Mouse (Mus musculus) forebrain, embryonic 13.5 days (tissue): ENCODE data around the gene Pacsin2. TPM values are rescaled to one million over a fixed set of nuclear protein-coding genes. Genes with fewer than 3 reads are reported as not detected.
"Not testable (repeated sequence)": the region's sequence is repeated elsewhere in the genome, so short reads cannot be mapped to it uniquely, and the experiment has no call there.

Experiments used
- ATAC-seq: fragments of 200-750 bp; cut with Nextera tagmentation; 2 replicates; pipeline ENCODE4 v1.8.0; 2017
- H3K27ac ChIP-seq: fragments of 300-500 bp; sonication (generic); 2 replicates; pipeline ENCODE4 v1.5.1; 2015; ENCODE audit warnings: inconsistent platforms, mild to moderate bottlenecking, moderate library complexity
- H3K27me3 ChIP-seq: fragments of 300-500 bp; sonication (generic); 2 replicates; pipeline ENCODE4 v1.6.1; 2015; ENCODE audit warnings: mild to moderate bottlenecking, inconsistent platforms
- H3K36me3 ChIP-seq: fragments of 300-500 bp; sonication (generic); 2 replicates; pipeline ENCODE4 v1.6.1; 2015; ENCODE audit warnings: mild to moderate bottlenecking, inconsistent platforms; ENCODE audit not compliant: poor library complexity, severe bottlenecking
- H3K4me1 ChIP-seq: fragments of 300-500 bp; sonication (generic); 2 replicates; pipeline ENCODE4 v1.6.1; 2015; ENCODE audit warnings: inconsistent platforms
- H3K4me2 ChIP-seq: fragments of 300-500 bp; sonication (generic); 2 replicates; pipeline ENCODE4 v1.6.1; 2015; ENCODE audit warnings: inconsistent platforms, mild to moderate bottlenecking, moderate library complexity
- H3K4me3 ChIP-seq: fragments of 300-500 bp; sonication (generic); 2 replicates; pipeline ENCODE4 v1.5.1; 2015; ENCODE audit warnings: mild to moderate bottlenecking, inconsistent platforms
- H3K9ac ChIP-seq: fragments of 300-500 bp; sonication (generic); 2 replicates; pipeline ENCODE4 v1.6.1; 2015; ENCODE audit warnings: mild to moderate bottlenecking, inconsistent platforms
- H3K9me3 ChIP-seq: fragments of 300-500 bp; sonication (generic); replicated peaks from 2 replicates; pipeline ENCODE4 v1.6.1; 2016; ENCODE audit warnings: inconsistent platforms
- WGBS: fragments of 180-500 bp; shearing (Covaris S2); methylation state at CpG from one replicate; pipeline ENCODE4 v1.1.7; 2015; 5-methylcytosine and 5-hydroxymethylcytosine counted together
- polyA plus RNA-seq: library from polyadenylated mRNA; unstranded; fragments of >200 nt; fragmentation: Nextera tagmentation; extraction: Ambion mirVana; gene quantifications from 2 replicates; pipeline ENCODE4 v1.2.1, GENCODE M21; 2015

The Pacsin2 gene
- polyA plus RNA-seq, 1 experiment from 2014 or later, result 26.0 TPM

DNA sequence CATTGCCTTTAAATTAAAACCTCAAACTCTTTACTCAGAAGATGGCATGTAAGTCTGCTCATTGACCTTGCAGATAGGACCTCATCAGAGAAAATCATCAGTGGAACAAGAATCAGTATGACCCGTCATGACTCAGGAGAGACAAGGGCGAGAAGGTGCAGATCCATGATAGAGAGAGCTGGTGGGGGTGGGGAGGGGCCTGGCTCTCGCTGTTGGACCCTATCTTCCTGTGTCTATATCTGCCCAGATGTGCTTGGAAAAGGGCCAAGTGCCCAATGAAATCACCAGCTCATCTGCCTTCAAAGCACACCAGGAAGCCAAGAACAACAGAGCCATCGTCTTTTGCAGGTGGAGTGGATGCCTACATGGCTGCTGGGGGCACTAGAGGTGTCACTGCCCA lies 87.3 kb downstream of the Pacsin2 start:
- Histone ChIP-seq H3K4me3 (no peak overlapping the region), H3K9me3 (no peaks in the 10 kb centered on the region), H3K9ac (no peak overlapping the region), H3K36me3 (peaks cover 10% of the 10 kb centered on the region; the same call in 1 of the 2 replicates), H3K27ac (no peak overlapping the region), H3K4me2 (no peak overlapping the region), H3K27me3 (no peaks in the 10 kb centered on the region), H3K4me1 (no peaks in the 10 kb centered on the region)
- ATAC-seq, result no peak
- WGBS, result 90% methylated on average over 4 of the region's 4 CpGs

DNA sequence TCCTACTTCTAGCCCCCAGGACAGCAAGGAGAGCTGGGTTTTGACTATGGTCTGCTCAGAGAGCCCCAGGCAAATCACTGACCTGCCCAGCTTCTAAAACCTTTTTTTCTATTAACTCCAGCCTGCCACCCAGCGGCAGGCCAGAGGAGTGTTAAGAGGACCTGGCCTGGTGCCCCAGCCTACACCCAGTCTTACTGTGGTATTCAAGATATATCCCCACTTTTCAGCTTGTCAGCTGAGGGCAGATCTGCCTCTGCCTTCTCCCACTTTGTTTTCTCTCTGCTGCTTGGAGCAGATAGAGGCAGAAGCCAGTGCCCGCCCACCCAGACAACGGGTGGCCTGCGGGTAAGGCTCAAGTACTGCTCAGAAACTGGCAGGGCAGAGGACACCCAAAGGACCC lies 89.3 kb downstream of the Pacsin2 start:
- Histone ChIP-seq H3K9me3 (no peaks in the 10 kb centered on the region), H3K9ac (0 out of 2 replicates have a peak overlapping the region, but pooled peaks have one; percentile 12), H3K27me3 (no peaks in the 10 kb centered on the region), H3K27ac (no peak overlapping the region), H3K4me3 (no peak overlapping the region), H3K36me3 (0 out of 2 replicates have a peak, but pooled peaks cover 10% of the 10 kb centered on the region), H3K4me2 (no peak overlapping the region), H3K4me1 (no peaks in the 10 kb centered on the region)
- WGBS, result 71% methylated on average over 4 of the region's 4 CpGs
- ATAC-seq, result no peak

- no peak overlapping the region for H3K4me2 ChIP-seq
- no peak overlapping the region for H3K27ac ChIP-seq
- ATAC-seq, result no peak
- H3K9ac ChIP-seq, result no peak overlapping the region
- 0 out of 2 replicates have a peak, but pooled peaks cover 10% of the 10 kb centered on the region for H3K36me3 ChIP-seq
- H3K4me1 ChIP-seq, result no peaks in the 10 kb centered on the region
- H3K4me3 ChIP-seq, result no peak overlapping the region
- H3K9me3 ChIP-seq, result no peaks in the 10 kb centered on the region
- no peaks in the 10 kb centered on the region for H3K27me3 ChIP-seq
Observed at GRCm38 (mm10) chr15:83374076-83374475, 90.3 kb downstream of the Pacsin2 start.

DNA sequence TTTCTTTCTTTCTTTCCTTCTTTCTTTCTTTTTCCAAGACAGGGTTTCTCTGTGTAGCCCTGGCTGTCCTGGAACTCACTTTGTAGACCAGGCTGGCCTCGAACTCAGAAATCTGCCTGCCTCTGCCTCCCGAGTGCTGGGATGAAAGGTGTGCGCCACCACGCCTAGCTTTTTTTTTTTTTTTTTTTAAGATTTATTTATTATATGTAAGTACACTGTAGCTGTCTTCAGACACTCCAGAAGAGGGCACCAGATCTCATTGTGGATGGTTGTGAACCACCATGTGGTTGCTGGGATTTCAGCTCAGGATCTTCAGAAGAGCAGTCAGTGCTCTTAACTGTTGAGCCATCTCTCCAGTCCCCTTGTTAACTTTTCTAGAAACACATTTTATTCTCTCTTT lies 95.7 kb downstream of the Pacsin2 start:
- H3K9me3 ChIP-seq, H3K9ac ChIP-seq, H3K36me3 ChIP-seq, H3K4me3 ChIP-seq, H3K4me2 ChIP-seq, H3K4me1 ChIP-seq, ATAC-seq, H3K27ac ChIP-seq, H3K27me3 ChIP-seq: not testable (repeated sequence)
- WGBS, result 97% methylated on average over 3 of the region's 4 CpGs

DNA sequence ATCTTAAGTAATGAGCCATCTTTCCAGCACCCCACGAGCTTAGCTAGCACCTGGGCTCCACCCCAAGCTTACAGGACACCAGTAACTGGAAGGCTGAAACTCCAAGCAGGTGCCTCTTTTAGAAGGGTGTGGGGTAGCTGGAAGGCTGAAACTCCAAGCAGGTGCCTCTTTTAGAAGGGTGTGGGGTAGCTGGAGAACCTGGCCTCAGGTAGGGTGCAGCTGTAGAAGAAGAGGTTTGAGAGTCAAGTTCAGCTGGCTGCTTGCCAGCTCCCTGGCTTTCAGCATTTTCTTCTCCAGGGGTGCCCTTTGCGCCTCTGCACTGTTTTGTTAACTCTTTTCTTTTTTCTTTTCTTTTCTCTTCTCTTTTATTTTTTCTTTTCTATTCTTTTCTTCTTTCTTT lies 96.1 kb downstream of the Pacsin2 start:
- no peaks in the 10 kb centered on the region; the same call in 1 of the 2 replicates for H3K4me1 ChIP-seq
- no peaks in the 10 kb centered on the region; the same call in 1 of the 2 replicates for H3K9me3 ChIP-seq
- H3K4me3 ChIP-seq, result no peak overlapping the region
- H3K36me3 ChIP-seq, result no peaks in the 10 kb centered on the region
- 96% methylated on average over 2 of the region's 2 CpGs for WGBS
- H3K27me3 ChIP-seq, result no peaks in the 10 kb centered on the region
- no peak overlapping the region for H3K9ac ChIP-seq
- ATAC-seq, result no peak
- no peak overlapping the region for H3K4me2 ChIP-seq
- no peak overlapping the region for H3K27ac ChIP-seq

GRCm38 (mm10) chr15:83366933-83367552 lies 97.4 kb downstream of the Pacsin2 start:
- H3K4me3 ChIP-seq, result peak overlapping the region; percentile 26
- WGBS, result 36% methylated on average over 54 of the region's 58 CpGs
- H3K4me2 ChIP-seq, result peak overlapping the region; percentile 53

DNA sequence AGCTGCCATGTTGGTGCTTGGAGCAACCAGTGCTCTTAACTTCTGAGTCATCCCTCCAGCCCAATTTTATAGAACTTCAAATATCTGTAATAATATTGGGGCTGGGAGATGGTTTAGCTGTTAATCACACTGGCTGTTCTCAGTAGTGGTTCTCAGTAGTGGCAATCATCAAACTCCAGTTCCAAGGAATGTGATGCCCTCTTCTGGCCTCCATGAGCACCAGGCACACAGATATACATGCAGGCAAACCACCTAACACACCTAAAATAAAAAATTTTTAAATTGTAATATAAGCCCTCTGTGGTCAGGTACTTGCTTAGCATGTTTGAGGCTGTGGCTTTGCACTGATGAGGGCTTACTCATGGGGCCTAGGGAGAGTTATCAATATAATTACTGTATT lies 98.7 kb downstream of the Pacsin2 start:
- Histone ChIP-seq H3K9me3 (no peaks in the 10 kb centered on the region; the same call in 1 of the 2 replicates), H3K4me3 (no peak overlapping the region)
- no peak for ATAC-seq

More at GRCm38 (mm10) chr15:83366933-83367552, 97.4 kb downstream of the Pacsin2 start:
- Histone ChIP-seq H3K27me3 (no peaks in the 10 kb centered on the region), H3K36me3 (no peaks in the 10 kb centered on the region), H3K27ac (no peak overlapping the region), H3K9ac (no peak overlapping the region), H3K9me3 (no peaks in the 10 kb centered on the region; the same call in 1 of the 2 replicates), H3K4me1 (no peaks in the 10 kb centered on the region; the same call in 1 of the 2 replicates)
- ATAC-seq, result peak; percentile 61

GRCm38 (mm10) chr15:83364194-83364593 lies 100.2 kb downstream of the Pacsin2 start:
- Histone ChIP-seq H3K4me1 (no peaks in the 10 kb centered on the region; the same call in 1 of the 2 replicates), H3K36me3 (no peaks in the 10 kb centered on the region), H3K4me2 (no peak overlapping the region), H3K27me3 (no peaks in the 10 kb centered on the region), H3K9ac (no peak overlapping the region), H3K27ac (no peak overlapping the region), H3K4me3 (no peak overlapping the region), H3K9me3 (no peaks in the 10 kb centered on the region; the same call in 1 of the 2 replicates)
- WGBS, result 72% methylated on average over 3 of the region's 3 CpGs
- no peak for ATAC-seq

More for the DNA sequence above, 98.7 kb downstream of the Pacsin2 start:
- H3K4me1 ChIP-seq, result no peaks in the 10 kb centered on the region; the same call in 1 of the 2 replicates
- no peak overlapping the region for H3K4me2 ChIP-seq
- H3K27me3 ChIP-seq, result no peaks in the 10 kb centered on the region
- H3K9ac ChIP-seq, result no peak overlapping the region
- no peak overlapping the region for H3K27ac ChIP-seq
- H3K36me3 ChIP-seq, result no peaks in the 10 kb centered on the region

DNA sequence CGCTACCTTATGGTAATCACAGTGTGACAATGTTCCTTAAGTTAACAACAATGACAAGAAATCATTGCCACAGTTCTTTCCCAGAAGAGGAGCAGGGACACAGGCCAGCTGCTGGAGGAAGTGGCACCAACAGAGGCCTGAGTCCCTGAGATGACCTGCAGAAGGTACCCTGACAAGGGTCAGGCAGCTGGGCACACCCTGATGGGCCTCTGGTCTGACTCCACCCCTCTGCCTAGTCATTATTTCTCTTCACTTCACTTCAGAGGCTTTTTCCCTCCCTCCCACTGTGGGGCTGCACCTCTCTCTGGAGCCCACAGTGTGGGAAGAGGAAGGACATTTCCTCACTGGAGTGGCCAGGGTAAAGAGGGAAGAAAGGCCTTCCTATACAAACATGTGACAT lies 101.6 kb downstream of the Pacsin2 start:
- WGBS, result 91% methylated on average over 1 of the region's 1 CpGs
- H3K9me3 ChIP-seq, H3K4me2 ChIP-seq, H3K27ac ChIP-seq, H3K4me3 ChIP-seq, H3K9ac ChIP-seq, H3K27me3 ChIP-seq, ATAC-seq, H3K36me3 ChIP-seq, H3K4me1 ChIP-seq: not testable (repeated sequence)

DNA sequence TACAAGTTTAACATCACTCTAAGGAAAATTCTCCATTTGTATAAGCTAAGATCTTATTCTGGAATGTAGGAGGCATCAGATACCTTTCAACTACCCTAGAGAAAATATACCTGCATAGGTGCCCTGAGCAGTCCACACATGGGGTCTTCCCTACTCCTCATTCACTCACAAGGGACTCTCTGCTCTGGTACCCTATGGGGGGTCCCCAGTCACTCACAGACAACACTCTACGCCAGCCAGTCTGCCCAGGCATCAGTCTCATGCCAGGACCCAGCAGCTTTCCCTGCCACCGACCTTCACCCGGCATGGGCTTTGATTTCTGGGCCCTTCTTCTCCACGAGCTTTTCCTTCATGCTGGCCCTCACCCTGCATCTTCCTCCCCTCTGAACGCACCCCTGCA lies 103.5 kb downstream of the Pacsin2 start:
- not testable (repeated sequence) for H3K9me3 ChIP-seq, H3K4me2 ChIP-seq, H3K27ac ChIP-seq, H3K27me3 ChIP-seq, H3K36me3 ChIP-seq, ATAC-seq, H3K4me1 ChIP-seq, H3K9ac ChIP-seq, H3K4me3 ChIP-seq
- WGBS, result 74% methylated on average over 4 of the region's 5 CpGs

DNA sequence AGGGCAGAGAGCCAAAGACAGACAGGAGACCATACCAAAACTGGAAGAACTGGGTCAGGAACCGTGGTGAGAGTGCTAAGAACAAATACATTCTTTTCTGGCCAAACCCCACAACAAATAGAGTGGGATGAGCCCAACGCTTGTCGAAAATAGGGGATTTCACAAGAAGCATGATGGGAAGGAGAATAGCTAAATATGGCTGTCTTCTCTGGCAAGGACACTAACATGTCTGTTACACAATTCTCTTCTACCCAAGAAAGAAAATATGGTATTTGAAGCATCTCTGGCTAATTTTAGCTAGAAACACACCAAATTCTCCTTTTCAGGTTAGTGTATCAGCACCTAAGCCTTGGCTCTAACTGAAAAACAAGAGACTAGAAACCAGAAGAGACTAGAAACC lies 104.3 kb downstream of the Pacsin2 start:
- Histone ChIP-seq H3K9me3 (no peaks in the 10 kb centered on the region), H3K4me3 (no peak overlapping the region), H3K4me1 (no peaks in the 10 kb centered on the region), H3K27ac (no peak overlapping the region), H3K9ac (no peak overlapping the region), H3K4me2 (no peak overlapping the region), H3K27me3 (no peaks in the 10 kb centered on the region), H3K36me3 (no peaks in the 10 kb centered on the region)
- WGBS, result 81% methylated on average over 3 of the region's 3 CpGs
- ATAC-seq, result no peak

DNA sequence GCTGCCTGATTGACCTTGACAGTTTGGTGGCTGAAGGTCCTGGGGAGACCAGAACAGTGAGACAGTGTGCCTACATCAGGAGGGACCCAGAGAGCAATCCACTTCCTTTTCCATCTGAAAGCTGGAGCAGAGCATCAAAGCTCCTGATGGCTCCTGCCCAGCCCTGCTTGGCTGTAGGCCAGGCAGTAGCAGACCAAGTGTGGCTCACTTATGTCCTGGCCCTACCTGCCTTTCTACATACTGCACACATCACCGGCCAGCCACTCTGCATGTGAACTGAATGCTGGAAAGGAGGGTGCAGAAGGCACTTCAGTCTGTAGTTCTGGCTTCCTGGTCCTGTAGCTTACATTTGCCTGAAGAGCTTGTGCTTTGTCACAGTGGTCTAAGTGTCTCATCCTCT lies 105.9 kb downstream of the Pacsin2 start:
- Histone ChIP-seq H3K9me3 (no peaks in the 10 kb centered on the region), H3K4me2 (no peak overlapping the region), H3K4me1 (no peaks in the 10 kb centered on the region), H3K36me3 (no peaks in the 10 kb centered on the region), H3K27ac (no peak overlapping the region), H3K9ac (no peak overlapping the region), H3K27me3 (no peaks in the 10 kb centered on the region), H3K4me3 (no peak overlapping the region)
- ATAC-seq, result no peak
- WGBS, result 90% methylated on average over 1 of the region's 1 CpGs

- 84% methylated on average over 4 of the region's 4 CpGs for WGBS
- Histone ChIP-seq H3K4me3 (no peak overlapping the region), H3K27ac (no peak overlapping the region), H3K9ac (no peak overlapping the region), H3K27me3 (no peaks in the 10 kb centered on the region), H3K9me3 (no peaks in the 10 kb centered on the region), H3K4me1 (peaks cover 11% of the 10 kb centered on the region), H3K4me2 (no peak overlapping the region), H3K36me3 (no peaks in the 10 kb centered on the region)
- no peak for ATAC-seq
Observed at GRCm38 (mm10) chr15:83351546-83351945, 112.9 kb downstream of the Pacsin2 start.
